Mouse (Mus musculus): ENCODE measurements around the gene Mapk10.

- TF ChIP-seq CEBPB (IDR thresholded peaks at IDR 0.05; ENCODE audit: low read depth) (no peak), CTCF (IDR thresholded peaks at IDR 0.05; ENCODE audit: control insufficient read depth, insufficient read depth, insufficient read length) (no peak), MYOD1 (IDR thresholded peaks at IDR 0.05; ENCODE audit: control insufficient read depth, insufficient read length, low read depth) (no peak), MAX (IDR thresholded peaks at IDR 0.05) (no peak), MYOG (IDR thresholded peaks at IDR 0.05; ENCODE audit: control insufficient read depth, extremely low read depth, insufficient read length) (no peak), USF1 (IDR thresholded peaks at IDR 0.05; ENCODE audit: low read depth) (no peak), FOSL1 (IDR thresholded peaks at IDR 0.05; ENCODE audit: insufficient read depth, low read length, poor library complexity, severe bottlenecking) (no peak)
Observed at GRCm38 (mm10) chr5:103000572-103000971, 210.6 kb downstream of the Mapk10 start.
